Mouse (Mus musculus) CH12F3 (cell line): ENCODE results near the gene Spon2.

ENCODE experiments used
- in situ Hi-C: fragments of 300-500 bp; cut with MboI; formaldehyde crosslinking; loops from 2 replicates; pipeline ENCODE4 v1.14.3; 2020; ENCODE audit warnings: low sequenced_read_pairs

Gene Spon2

DNA sequence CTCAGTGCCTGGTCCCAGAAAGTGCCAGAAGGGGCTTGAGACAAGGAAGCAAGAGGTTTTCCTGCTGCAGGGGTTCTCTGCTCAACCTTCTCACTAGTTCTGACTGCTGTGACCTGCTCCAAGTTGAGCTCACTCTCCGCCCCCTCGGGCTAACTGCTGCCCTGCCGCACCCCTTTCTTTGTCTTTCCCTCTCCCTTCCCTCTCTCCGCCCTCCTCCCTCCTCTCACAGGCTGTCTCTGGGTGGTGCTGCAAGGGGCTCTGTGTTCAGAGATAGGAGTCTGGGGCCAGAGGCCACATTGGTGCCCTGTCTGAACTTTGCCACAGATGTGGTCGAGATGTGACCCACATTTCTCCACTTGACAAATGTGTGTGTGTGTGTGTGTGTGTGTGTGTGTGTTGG is at the start of gene Spon2:
TSS of gene Spon2 (minus strand) at position 375 of the 400 bp plus-strand sequence.
- in situ Hi-C loops: no loop called here

DNA sequence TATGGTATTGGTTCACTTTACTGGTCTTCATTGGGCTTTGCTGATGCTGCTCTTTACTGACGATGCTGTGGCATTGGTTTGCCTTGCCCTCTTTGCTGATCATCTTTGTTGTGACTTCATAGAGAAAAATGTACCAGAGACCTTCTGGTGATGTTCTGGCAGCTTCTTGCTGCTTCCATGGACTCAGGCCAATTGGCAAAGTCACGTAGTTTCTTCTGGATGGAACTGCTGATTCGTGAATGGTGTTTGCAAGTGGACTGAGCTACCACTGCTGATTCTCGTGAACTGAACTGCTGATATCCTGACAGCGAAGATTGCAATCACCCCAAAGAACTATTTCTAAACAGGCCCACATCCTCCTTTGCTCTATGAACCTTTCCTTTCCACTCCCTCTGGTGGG is 36.2 kb upstream of the Spon2 start:
- in situ Hi-C loops: no loop called here

DNA sequence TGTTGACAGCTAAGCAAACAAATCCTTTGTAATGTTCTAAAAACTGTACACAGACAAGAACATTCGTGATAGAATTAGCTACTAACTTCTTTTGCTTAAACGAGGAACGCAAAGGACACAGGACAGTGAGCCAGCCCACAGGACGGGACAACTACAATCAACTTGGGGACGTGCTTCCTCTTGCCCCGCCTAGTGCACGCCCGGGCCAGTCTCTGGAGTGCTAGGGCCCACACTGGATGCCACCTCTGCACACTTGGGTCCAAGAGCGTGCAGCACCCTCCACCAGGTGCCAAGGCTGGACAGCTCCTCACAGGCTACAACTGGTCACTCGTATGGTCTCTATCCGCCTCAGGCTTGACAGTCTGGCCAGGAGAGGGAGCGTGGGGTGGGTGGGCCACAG is 29.9 kb upstream of the Spon2 start:
- in situ Hi-C loops: no loop called here

DNA sequence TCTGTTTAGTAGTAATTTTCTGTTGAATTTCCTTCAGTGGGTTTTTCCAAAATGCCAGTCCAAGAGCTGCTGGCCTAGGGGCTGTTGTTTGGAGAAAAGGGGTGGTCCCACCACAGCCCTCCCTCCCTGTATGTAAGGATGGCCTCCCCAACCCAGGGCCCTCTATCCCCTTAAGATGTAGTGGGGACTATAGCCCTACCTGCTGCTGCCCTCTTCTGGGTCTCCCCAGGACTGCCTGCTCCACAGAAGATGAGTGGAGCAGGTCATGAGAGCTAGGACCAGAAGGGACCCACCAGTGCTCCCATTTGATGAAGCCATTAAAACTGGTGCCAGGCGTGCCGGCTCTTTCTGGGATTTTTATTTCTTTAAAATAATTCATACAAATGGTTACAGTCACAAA is 29.1 kb upstream of the Spon2 start:
- in situ Hi-C loops: no loop called here

DNA sequence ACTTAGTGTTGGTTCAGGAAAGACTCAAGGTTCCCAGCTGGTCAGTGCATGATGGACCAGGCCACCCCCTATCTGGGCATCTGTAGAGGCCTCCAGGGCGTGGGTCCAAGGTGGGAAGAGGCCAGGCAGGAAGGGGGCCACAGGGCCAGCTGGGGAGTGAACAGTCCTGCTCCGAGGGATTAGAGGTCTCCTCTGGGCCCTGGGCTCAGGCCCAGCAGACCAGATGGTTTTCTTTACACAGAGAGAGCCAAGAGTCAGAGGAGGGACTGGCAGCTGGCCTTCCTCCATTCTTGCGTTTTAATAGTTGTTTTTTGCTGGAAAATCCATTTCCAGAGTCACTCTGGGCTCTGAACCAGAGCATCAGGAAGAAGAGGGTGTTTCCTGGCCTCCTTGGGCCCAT is 27.4 kb upstream of the Spon2 start:
- in situ Hi-C loops: no loop called here

DNA sequence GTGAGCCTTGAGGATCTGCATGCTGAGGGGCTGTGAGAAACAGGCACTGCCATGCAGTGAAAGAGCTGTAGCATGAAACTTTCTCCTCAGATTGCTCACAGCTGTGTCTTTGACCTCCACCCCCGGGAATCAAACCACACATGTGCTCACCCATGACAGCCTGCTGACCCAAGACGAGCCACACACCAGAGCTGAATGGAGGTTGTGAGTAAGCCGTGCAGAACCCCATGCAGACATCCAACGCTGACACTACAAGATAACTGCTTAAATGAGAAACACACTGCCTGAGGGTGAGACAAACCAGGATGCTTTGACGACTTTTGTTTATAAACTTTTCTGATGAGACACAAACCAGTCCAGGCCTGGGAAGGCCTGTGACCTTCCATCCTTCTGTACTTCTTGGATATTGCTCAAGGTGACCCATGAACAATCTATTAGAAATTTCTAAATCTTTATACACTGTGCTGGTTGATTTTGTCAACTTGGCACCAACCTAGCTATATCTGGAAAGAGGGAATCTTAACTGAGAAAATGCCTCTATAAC is 26.2 kb upstream of the Spon2 start:
- in situ Hi-C loops: no loop called here

DNA sequence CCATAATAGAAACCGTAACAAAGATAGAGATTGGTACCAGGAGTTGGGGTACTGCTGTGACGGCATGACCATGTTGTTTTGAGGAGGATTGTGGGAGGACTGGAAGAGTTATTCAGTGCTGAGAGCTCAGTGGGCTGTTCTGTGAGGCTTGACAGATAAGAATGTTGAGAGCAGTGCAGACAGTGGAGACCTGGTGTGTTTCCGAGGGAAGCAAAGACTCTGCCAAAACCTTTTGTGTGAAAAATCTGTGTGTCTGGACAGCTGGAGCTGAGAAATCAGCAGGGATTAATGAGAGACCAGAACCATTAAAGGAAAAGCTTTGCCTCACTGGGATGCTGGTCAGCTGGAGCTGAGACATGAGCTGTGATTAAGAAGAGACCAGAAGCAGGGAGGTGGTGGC is 21.7 kb upstream of the Spon2 start:
- in situ Hi-C loops: no loop called here

DNA sequence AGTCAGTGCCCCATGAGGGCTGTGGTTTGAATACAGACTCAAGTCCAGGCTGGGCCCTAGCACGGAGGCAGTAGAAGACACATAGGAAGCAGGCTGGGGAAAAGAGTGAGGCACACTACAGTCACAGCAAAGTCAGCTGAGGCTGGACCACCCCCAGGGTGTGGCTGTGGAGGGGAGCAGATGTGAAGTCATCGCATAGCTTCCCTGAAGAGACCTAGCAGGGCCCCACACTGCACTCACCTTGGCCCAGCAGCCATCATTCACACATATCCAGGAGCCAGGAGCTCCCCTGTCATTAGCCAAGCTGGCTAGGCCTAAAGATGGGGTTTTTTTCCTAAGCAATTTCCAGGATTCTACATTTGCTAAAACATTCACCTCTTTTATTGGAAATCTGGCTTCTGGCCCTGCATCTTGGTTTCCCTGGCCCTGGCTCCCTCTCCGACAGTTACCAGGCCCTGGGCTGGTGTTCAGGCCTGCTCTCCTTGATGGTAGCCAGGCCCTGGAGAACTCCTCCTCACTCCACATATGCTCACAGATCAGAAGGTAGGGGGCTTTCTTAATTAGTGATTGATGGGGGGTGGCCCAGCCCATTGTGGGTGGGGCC is 21.0 kb upstream of the Spon2 start:
- in situ Hi-C loops: no loop called here

DNA sequence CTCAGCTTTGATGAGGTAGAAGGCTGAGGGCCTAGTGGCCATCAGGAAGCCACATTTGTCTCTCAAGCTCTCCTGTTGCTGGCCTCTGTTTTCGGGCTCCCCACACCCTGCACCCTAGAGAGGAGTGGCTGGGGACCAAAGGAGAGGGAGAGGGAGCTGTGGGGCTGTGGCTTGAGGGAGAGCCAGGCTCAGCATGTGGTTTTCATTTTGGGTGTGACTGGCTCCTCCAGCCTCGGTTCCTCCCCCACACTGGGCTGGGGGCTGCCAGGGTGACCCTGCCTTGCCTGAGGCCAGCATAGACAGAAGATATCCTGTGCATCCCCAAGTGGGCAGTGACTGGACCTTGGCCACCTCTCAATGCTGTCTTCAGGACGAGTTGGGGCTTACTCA is 20.0 kb upstream of the Spon2 start:
- in situ Hi-C loops: no loop called here

DNA sequence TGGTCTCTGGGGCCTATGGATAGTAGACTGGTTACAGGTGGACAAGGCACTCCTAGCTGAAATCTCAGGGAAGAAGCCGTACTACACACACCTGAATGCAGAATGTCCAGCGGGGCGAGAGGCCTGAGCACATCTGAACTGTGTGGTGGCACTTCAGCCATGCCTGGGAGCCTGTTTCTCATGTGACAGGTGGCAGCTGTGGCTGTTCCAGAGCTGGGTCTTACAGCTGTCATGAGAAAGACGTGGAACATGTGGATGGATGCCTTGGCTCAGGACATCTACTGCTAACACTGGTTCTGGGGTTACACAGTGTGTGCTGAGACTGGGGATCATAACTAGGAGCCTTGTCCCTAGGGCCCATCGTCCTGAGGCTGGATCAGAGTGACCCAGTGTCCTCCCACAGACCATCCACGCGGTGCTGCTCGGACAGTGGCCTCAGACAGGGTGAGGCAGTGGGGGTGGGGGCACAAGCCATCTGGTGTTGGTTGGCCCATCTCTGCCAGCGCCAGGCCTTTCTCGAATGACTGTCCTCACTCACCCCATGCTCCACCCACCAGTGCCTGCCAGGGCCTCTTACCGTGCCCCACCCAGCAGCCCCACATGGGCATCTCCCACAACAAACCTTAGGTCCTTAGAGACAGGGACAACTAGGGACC is 19.5 kb upstream of the Spon2 start:
- in situ Hi-C loops: no loop called here

DNA sequence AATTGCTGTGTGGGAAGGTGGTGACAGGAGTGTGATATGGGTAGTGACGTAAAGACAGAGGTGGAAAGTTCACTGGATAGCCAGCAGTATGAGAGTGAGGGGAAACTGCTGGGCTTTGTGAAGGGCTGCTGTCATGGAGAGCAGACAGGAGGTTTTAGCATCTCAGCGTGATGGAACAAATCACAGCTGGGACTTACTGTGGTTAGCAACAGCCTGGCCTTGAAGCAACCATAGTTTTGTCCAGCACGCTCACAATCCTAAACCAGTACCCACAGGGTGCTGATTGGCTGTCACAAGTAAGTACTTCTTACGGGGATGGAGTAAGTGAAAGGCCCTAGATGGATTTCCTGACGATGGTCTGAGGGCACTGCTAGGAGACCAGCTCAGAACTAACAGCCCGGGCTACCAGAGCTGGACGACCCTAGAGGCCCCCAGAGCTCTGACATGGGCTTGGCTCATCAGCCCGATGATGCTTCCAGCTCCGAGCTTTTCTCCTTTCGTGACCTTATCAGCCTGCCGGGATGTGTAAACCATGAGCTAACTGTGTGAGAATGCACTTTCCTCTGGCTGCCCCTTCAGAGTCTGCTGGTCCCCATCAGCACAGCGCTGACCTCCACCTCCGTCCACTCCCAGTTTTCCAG is 16.3 kb upstream of the Spon2 start:
- in situ Hi-C loops: no loop called here

DNA sequence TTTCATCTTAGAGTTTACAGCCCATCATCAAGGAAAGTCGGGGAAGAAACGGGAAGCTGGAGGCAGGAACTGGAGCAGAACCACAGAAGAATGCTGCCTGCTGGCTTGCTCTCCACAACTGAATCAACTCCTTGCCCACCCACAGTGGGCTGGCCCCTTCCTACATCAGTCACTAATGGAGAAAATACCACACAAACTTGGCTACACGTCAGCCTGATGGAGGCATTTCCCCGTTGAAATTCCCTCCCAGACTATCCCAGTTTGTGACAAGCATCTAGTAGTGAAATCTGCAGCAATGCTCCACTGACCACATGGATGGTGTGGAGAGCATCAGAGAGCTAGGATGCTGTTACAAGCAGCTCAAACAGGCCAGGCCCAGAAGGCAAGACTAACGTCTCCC is 14.5 kb upstream of the Spon2 start:
- in situ Hi-C loops: no loop called here

DNA sequence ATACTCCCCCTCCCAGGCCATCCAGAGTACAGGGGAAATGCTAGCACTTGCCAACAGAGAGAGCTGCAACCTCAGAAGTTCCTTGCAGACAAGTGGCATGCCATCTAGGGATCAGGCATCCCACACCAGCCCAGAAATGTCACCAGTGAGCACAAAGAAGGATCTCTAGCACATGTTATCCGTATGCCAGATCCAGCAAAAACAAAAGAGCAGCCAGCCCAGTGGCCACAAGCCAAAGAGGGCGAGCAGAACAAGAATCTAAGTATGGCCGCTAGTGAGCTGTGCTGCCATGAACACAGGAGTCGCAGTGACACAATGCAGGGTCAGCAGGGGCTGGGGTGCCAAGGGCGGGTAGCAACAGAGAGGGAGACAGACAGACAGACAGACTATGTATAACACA is 12.0 kb upstream of the Spon2 start:
- in situ Hi-C loops: no loop called here

DNA sequence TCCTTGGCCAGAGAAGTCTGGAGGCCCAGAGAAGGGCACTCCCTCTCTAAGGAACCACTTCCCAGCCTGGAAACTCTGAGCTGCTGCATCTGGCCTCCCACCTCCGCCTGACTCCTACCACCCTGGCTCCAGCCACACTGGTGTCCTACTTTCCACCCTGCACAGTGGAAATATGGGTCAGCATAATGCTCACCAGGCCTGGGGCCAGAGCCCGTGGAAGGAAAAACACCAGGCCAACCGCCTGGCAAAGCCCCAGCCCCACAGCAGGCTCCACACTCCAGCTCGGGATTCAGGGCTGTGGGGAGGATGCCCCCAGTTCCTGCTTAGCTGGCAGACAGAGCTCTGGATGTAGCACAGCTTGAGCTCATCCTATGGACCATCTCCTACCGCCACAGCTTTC is 10.2 kb upstream of the Spon2 start:
- in situ Hi-C loops: no loop called here

DNA sequence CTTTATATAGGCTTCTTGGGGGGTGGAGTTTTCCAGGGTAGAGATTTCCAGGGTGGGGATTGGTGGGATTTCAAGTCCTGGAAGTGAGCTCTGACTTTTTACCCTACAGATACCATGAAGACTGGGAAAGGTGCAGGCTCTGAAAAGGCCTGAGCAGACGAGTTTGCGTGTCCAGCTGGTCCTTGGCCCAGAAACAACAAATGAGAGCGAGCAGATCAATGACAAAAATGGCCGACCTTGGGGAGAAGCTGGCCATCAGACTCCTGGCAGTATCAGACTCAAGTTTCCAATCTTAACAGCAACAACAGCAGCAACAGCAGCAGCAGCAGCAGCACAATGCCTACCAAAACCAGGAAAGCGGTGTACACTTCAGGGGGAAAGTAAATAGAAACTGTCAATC is 7.4 kb upstream of the Spon2 start:
- in situ Hi-C loops: no loop called here

DNA sequence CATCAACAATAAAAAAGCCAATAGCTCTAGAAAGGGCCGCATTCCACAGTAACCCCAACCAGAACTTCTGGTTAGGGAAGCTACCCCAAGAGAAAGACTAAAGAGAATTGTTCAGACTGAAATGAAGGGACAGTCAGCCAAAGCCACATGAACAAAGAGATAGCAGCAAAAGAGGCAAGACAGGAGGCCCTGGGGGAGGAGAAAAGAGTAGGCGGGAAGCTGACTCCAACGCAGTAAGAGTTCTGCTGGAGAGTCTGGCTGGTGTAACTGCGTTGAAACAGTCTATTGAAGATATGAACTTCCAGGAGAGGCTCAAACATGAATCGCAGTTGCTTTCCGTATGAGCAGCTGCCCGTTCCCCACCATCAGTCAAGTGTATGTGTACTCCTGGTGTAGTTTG is 6.2 kb upstream of the Spon2 start:
- in situ Hi-C loops: no loop called here

DNA sequence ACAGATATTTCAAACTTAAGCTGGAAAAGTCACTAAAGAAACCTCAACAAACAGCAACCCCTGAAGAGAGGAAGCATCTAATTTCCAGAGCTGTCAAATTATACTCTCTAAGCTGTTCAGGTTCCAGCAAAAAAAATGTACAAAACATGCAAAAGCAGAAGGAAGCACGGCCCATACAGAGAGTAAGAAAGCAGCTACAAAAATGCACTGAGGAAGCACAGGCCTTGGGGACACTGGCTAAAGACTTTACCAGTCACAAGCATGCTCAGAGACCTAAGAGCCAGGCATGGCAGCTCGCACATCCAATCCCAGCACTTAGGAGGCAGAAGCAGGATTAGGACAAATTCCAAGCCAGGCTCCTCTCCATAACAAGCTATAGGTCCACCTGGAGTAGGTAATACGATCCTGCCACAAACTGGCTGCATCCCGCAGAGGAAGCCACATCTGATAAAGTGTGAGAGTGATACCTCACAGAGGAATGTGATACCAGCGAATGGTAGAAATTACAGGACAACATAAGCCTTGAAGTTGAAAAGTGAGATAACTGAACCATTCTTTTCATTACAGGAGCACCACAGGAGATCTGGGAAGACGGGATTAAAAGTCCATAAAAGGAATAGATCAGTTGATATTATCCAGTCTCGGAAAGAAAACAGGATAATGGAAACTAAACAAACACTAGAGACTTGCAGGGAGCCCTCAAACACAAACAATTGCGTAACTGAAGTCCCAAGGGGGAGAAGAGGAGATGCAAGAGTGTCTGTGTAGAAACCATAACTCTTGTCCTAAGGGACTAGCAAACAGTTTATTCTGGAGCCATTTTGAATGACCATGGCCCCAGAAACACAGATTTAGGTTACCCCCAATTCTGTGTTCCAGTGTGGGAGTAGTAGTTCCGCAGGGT is 4.8 kb upstream of the Spon2 start:
- in situ Hi-C loops: no loop called here

DNA sequence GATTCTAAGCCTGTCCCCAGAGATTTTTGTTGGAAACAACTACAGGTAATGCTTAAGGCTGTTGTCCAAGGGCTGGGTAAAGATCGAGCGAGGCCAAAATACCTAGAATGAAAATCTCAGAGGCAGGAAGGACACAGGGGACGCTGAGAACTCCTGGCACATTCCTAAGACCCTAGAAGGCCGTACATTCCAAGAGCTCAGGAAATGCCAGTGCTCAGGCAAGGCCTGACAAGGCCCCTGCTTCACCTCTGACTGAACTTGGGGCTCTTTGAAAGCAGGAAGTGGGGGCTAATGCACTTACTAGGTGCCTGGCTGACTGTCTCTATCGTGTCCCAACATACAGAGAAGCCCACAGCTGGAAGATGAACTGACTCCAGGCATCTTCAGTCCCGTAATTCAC is 4.1 kb upstream of the Spon2 start:
- in situ Hi-C loops: no loop called here

DNA sequence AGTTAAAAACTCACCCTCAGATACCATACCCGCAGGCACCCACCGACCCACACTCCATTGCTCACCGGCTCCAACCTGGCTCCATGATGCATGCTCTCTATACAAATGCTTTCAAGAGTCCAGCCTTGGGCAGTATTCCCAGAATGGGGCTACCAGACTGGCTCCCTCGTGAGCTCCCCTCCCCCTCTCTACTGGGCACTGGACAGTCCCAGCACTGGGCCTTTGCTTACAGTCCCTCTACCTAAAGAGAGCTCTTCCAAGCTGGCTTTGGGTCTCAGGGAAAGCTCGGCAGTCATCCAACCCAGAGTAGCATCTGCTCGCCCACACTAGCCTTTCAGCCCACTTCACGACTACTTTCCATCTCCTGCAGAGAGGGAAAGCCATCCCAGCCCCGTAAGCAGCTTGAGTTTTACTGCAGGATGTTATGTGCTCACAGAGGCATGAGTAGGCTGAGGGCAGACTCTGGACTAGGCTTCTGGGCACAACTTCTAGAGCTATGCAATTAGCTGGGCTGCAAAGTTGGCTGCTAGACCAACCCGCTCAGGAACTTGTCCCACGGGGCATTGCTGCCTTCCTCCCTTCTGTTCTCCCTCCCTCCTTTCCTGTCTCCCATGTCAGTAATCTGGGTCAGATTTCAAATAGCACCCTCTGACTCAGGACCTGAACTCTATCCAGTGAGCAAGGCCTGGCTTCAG is 2.2 kb upstream of the Spon2 start:
- in situ Hi-C loops: no loop called here

DNA sequence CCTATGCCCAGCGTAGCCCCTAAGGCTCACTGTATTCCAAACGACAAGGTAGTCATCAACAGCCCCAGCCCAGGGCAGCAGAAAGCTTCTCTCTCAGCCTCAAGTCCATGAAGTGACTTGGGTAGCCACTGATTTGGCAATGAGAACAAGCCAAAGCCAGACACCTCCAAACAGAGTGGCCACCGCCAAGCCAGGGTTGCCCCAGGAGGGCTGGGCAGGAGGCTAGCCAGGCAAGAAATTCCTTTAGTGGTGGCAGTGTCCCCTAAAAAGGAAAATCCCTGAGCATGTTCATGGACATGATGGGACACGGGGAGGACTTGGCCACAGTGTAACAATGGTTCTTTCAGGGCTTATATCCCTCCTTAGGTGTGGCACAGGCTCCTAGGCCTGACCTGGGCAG is 1.6 kb upstream of the Spon2 start:
- in situ Hi-C loops: no loop called here
